Mouse (Mus musculus) adrenal gland, postnatal 25 days (tissue): Measurements from ENCODE around the gene Med27. TPM values are rescaled to one million over a fixed set of nuclear protein-coding genes. Genes with fewer than 3 reads are reported as not detected.
"Not testable (repeated sequence)": the region's sequence is repeated elsewhere in the genome, so short reads cannot be mapped to it uniquely, and the experiment has no call there.

Source experiments
- DNase-seq: peaks from one replicate; pipeline ENCODE4 v3.0.0; 2021; ENCODE audit warnings: mixed read lengths
- total RNA-seq: library from RNA; stranded (reverse); gene quantifications from 2 replicates; pipeline ENCODE4 v1.2.3, GENCODE M21; 2021

The Med27 gene
- total RNA-seq, 1 experiment from 2014 or later = 26.3 TPM

- DNase-seq = no peak
These were observed 173.6 kb downstream of the Med27 start for GRCm38 (mm10) chr2:29520206-29520605.

GRCm38 (mm10) chr2:29521486-29521885, 174.9 kb downstream of the Med27 start:
- DNase-seq = no peak

- DNase-seq = peak; percentile 33
These were observed 177.5 kb downstream of the Med27 start for GRCm38 (mm10) chr2:29523918-29524811.

DNA sequence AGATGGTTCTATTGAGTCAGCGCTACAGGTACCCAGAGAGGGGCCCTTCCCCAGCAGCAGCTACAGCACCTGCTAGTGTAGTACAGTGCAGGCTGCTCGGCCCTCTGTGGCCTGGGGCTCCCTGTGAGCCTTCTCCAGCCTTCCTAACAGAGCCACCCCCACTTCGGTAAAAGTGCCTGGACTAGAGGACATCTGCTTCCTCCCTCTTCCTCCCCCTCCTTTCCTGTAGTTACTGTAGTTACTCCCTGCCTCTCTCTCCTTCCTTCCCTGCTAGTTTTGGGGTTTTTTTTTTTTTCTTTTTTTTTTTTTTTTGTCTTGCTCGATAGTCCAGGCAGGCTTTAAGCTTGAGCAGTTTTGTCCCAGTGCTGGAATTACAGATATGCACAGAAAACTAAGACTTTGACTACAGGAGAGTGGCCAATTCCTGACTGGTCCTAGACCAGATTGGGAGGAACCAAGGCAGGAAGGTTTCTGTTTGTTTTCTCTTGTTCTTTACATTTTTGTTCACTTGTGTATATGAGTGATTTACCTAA, 178.7 kb downstream of the Med27 start:
- no peak for DNase-seq

GRCm38 (mm10) chr2:29526266-29526665, 179.6 kb downstream of the Med27 start:
- DNase-seq = peak; percentile 28

DNA sequence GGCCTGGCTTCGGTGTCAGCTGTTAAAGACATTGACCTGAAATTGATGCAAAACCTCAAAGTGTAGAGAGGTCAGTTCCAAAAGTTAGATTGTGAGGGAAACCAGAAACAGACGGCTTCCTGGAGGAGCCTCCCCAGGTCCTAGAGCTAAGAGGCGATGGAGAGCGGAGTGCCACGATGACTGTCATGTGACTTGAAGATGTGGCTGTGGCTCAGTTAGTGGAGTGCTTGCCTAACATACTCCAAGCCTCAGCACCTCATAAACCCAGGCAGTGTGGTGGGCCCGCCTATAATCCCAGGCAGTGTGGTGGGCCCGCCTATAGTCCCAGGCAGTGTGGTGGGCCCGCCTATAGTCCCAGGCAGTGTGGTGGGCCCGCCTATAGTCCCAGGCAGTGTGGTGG, 180.9 kb downstream of the Med27 start:
- DNase-seq = not testable (repeated sequence)

DNA sequence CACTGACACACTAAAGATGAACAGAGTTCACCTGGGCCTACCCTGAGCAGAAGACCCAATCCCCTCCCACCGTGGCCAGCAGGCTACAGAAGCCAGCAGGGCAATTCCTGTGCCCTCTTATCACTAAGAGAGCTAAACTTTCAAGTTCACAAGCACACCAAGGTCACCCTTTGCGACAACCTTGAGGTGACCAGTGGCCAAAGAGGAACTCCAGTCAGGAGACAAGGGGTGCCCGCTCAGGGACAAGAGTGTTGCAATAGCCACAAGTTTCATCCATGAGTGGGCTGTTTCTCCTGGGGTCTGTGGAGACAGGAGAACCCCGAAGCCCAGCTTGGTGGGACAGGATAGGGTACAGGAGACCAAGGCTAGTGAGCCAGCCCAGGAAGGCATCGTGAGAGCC, 182.2 kb downstream of the Med27 start:
- DNase-seq = no peak

GRCm38 (mm10) chr2:29529788-29530187, 183.2 kb downstream of the Med27 start:
- not testable (repeated sequence) for DNase-seq

- no peak for DNase-seq
These were observed 185.6 kb downstream of the Med27 start for GRCm38 (mm10) chr2:29532173-29532572.

GRCm38 (mm10) chr2:29532921-29533320, 186.3 kb downstream of the Med27 start:
- DNase-seq = no peak

GRCm38 (mm10) chr2:29535566-29536244, 189.1 kb downstream of the Med27 start:
- DNase-seq = no peak

DNA sequence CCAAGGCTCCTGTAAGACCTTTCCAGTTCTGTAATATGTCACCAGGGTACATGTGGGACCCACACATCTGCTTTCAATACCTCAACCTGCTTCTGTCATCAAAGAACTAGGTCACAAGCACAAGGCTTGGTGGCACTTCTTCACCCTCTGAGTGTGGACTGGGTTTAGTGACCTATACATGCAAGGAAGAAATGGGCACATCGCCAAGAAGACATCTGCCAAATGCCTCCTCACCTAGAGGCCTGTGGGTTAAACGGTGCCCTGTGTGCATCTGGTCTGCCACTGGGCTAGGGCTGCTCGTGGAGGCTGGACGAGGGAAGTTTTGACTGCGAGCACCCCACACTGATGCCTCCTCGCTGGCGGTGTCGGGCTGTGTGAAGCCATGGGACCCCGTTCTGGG, 189.9 kb downstream of the Med27 start:
- DNase-seq = no peak

GRCm38 (mm10) chr2:29537334-29537733, 190.7 kb downstream of the Med27 start:
- DNase-seq = no peak

DNA sequence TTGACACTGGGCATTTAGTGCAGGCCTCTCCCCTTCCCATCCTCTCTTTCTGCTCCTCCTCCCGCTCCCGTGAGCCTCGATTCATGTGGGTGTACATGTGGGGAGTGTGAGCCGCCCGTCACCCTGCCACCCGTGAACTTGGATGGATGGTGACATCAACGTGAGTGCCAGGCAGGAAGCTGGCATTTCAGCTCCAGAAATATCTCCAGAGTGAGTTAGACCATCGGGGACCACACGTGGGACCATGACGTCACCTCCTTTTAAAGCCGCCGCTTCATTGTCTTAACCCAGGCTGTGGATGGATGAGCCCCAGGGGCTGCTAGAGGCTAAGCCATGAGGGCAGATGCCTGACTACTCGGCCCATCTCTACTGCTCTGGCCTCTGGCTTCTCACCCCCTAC, 195.4 kb downstream of the Med27 start:
- no peak for DNase-seq

- DNase-seq = peak; percentile 16
These were observed 200.0 kb downstream of the Med27 start for GRCm38 (mm10) chr2:29546571-29546970.

GRCm38 (mm10) chr2:29551816-29552585, 205.4 kb downstream of the Med27 start:
- no peak for DNase-seq

DNA sequence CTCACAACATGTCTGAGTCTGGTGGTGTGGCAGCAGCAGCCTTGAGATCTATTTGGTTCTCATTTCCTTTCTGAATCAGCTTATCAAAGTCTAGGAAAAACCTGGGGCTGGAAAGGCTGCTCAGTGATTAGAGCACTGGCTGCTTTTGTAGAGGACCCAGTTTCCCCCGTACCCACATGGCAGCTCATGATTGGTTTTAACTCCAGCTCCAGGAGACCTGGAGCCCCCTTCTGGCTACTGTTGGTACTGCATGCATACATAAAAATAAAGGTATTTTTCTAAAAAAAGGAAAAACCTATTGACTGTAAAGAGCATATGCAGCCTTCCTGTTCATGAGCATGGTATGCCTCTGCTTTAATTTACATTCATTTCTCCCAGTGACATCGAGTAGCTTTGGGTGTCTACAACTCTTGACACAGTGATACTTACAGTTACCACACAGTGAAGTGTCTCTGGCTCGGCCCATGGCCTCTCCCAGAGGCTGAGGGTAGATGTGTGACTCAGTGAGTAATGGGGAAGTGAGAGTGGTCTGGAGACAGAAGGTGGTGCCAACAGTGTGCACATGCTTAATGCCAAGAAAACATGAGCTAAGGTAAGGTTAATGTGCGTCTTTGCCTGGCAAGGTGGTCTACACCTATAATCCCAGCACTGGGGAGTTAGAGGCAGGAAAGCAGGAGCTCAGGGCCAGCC, 207.5 kb downstream of the Med27 start:
- peak; percentile 28 for DNase-seq

DNA sequence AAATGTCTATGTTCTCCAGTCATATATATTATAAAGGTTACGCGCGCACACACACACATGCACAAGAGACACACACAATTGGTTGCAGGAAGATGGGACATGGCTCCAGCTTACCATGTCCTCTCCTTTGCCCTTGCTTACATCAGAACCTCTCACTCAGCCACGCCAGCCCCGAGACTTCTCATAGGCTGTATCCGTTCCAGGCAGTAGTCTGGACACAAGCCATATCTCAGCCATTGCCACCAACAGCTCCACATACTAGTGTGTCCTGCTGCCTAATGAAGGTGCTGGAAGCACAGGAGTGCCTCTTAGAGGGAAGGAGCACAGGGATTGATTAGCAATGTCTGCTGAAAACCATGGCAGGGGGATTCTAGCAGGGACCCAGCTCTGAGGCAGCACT, 211.9 kb downstream of the Med27 start:
- DNase-seq = no peak

GRCm38 (mm10) chr2:29559955-29560354, 213.3 kb downstream of the Med27 start:
- no peak for DNase-seq

- peak; percentile 19 for DNase-seq
These were observed 214.8 kb downstream of the Med27 start for GRCm38 (mm10) chr2:29561468-29561867.

GRCm38 (mm10) chr2:29563986-29564385, 217.4 kb downstream of the Med27 start:
- no peak for DNase-seq
